Mouse (Mus musculus): Measurements from ENCODE around the gene Clk3. TPM values are rescaled to one million over a fixed set of nuclear protein-coding genes. Genes with fewer than 3 reads are reported as not detected.

The Clk3 gene
- total and polyA plus RNA-seq, 2 experiments from 2014 or later, result 27.5 to 31.9 TPM

DNA sequence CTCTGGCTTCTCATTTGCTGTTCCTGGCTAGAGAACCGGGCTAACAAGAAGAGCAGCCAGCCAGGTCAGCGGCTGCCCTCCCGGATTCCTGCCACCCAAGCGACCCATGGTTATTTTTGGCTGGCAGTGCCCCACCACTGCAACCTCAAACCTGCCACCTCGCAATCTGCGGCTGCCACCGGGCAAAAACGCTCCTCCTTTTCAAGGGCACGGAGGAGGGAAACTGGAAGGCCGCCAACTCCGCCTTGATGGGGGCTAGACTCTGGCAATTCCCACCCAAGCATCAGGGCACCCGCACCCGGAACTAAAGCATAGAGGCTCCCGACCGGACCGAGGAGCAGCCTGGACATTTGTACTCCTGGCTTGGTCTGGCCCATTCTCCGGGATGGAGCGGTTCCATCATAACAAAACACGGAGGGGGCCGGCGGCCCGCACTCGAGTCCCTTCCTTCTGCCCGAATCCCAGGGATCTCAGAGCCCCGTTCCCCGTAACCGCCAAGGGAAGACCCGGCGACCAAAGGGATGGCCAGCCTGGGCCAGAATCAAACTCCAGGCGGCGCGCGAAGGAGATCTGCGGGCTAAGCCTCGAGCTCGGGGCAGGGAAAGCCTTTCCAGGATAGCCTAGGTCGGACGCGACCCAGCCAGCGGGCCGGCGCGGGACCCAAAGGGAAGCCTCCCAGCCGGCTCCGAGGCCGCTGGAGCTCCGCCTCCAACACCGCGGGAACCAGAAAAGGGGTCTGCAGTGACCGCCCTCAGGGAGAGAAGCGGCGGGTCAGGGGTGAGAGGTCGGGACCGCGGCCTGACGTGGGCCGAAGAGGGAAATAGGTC, 1.3 kb downstream of the Clk3 start:
- TF ChIP-seq CTCF (IDR thresholded peaks at IDR 0.05; ENCODE audit: low read depth) (no peak; the same call in 1 of the 2 replicates), EP300 (IDR thresholded peaks at IDR 0.05; ENCODE audit: low read depth) (no peak)
- WGBS, result under 1% methylated on average over 55 of the region's 57 CpGs
- peaks cover 24% of the 10 kb centered on the region for H3K36me3 ChIP-seq (replicated peaks; ENCODE audit: control insufficient read depth, insufficient read depth, low read length)
- peaks cover 43% of the 10 kb centered on the region for H3K4me1 ChIP-seq (ENCODE audit: control insufficient read depth, insufficient read depth)
- H3K9ac ChIP-seq (replicated peaks; ENCODE audit: low read depth, low read length), result peak overlapping the region; percentile 93
- no peaks in the 10 kb centered on the region for H3K27me3 ChIP-seq (ENCODE audit: control insufficient read depth, insufficient read depth, low read length)
- H3K27ac ChIP-seq (ENCODE audit: low read depth), result peak overlapping the region; percentile 98
- H3K9me3 ChIP-seq (replicated peaks; ENCODE audit: control insufficient read depth, low read length), result no peaks in the 10 kb centered on the region
- ATAC-seq (ENCODE audit: insufficient read depth, low read depth) (peak; percentile 42), DNase-seq (ENCODE audit: low spot score) (peak; percentile 58)
- peak overlapping the region; percentile 84 for H3K4me3 ChIP-seq (ENCODE audit: low read depth, low read length)
- H3K4me2 ChIP-seq (ENCODE audit: low read depth, low read length), result peak overlapping the region; percentile 83

DNA sequence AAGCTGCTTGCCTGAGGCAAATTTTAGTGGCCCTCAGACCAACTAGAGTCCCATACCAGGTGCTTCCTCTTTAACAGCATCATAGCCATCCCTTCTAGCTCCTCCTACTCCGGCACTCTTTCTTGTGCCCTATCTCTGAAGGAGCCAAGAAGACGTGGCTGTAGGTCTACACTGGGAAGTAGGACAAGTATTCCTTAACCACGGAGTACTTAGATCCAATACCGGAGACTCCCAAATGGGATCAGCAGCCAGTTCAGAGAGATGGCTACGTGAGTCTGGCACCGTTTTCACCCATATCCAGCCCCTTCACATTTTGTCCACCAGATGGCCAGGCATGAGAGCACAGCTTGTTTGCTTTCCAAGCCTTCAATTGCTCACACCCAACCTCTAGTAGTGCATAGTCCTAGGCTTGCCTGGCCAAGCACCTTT, 3.1 kb downstream of the Clk3 start:
- Histone ChIP-seq H3K4me2 (ENCODE audit: low read depth, low read length) (peak overlapping the region; percentile 83), H3K4me3 (ENCODE audit: low read depth, low read length) (peak overlapping the region; percentile 84), H3K9ac (replicated peaks; ENCODE audit: low read depth, low read length) (peak overlapping the region; percentile 93; the same call in 1 of the 2 replicates), H3K9me3 (replicated peaks; ENCODE audit: control insufficient read depth, low read length) (no peaks in the 10 kb centered on the region), H3K27ac (ENCODE audit: low read depth) (peak overlapping the region; percentile 60; the same call in 1 of the 2 replicates), H3K4me1 (ENCODE audit: control insufficient read depth, insufficient read depth) (peaks cover 37% of the 10 kb centered on the region), H3K36me3 (replicated peaks; ENCODE audit: control insufficient read depth, insufficient read depth, low read length) (peaks cover 42% of the 10 kb centered on the region), H3K27me3 (ENCODE audit: control insufficient read depth, insufficient read depth, low read length) (no peaks in the 10 kb centered on the region)
- ATAC-seq (ENCODE audit: insufficient read depth, low read depth) (0 out of 2 replicates have a peak, but pooled peaks have one; percentile 15), DNase-seq (ENCODE audit: low spot score) (peak; percentile 69)
- TF ChIP-seq EP300 (IDR thresholded peaks at IDR 0.05; ENCODE audit: low read depth), result no peak
- peak; percentile 78 for TF ChIP-seq CTCF (IDR thresholded peaks at IDR 0.05; ENCODE audit: low read depth)
- 22% methylated on average over 6 of the region's 6 CpGs for WGBS

DNA sequence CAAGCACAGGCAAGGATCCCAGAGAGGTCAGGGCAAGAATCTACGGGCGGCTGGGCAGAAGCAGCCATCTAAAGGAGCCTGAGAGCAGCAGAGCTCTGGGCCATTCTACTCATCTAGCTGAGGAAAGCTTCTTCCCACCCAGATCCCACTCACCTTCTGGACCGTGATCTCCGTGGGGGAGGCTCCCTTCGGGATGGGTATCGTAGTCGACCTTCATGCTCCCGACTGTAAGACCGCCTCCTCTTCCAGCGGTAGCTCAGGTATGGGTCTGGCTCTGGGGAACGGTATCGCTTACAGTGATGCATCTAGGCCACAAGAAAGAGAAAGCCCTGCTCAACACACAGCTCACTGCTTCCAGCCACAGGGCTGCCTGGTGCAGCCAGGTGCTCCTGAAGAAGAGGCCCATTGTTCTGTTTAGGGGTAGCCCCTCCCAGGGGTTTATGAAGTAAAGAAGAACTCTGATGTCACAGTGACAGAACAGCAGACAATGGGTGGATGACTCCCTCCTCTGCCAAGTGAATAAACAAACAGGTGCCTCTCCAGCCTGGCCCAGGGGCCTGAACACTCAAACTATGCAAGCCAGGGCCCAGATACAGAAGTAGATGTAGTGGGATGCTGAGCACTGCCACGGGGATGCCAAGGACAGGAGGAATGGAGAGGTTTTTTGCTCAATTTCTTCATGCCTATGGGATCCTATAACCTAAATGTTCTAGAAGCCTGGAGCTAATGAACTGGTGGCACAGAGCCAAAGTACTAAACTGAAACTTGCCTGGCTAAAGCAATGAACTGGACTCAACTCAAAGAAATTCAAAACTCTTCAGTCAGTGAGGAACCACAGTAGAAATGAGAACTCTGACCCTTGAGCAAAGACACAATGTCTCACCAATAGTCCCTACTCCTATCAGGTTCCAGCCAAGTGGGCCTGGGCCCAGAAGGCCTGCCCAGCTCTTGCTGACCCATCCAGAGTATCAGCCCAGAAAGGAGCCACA, 3.8 kb downstream of the Clk3 start:
- no peak for TF ChIP-seq EP300 (IDR thresholded peaks at IDR 0.05; ENCODE audit: low read depth)
- no peak for TF ChIP-seq CTCF (IDR thresholded peaks at IDR 0.05; ENCODE audit: low read depth)
- 87% methylated on average over 13 of the region's 13 CpGs for WGBS
- Histone ChIP-seq H3K36me3 (replicated peaks; ENCODE audit: control insufficient read depth, insufficient read depth, low read length) (peaks cover 49% of the 10 kb centered on the region), H3K4me3 (ENCODE audit: low read depth, low read length) (peak overlapping the region; percentile 84; the same call in 1 of the 2 replicates), H3K4me2 (ENCODE audit: low read depth, low read length) (peak overlapping the region; percentile 83), H3K27me3 (ENCODE audit: control insufficient read depth, insufficient read depth, low read length) (no peaks in the 10 kb centered on the region), H3K9me3 (replicated peaks; ENCODE audit: control insufficient read depth, low read length) (no peaks in the 10 kb centered on the region), H3K27ac (ENCODE audit: low read depth) (peak overlapping the region; percentile 60; the same call in 1 of the 2 replicates), H3K4me1 (ENCODE audit: control insufficient read depth, insufficient read depth) (peaks cover 30% of the 10 kb centered on the region), H3K9ac (replicated peaks; ENCODE audit: low read depth, low read length) (no peak overlapping the region; the same call in 1 of the 2 replicates)
- ATAC-seq (ENCODE audit: insufficient read depth, low read depth) (no peak), DNase-seq (ENCODE audit: low spot score) (no peak)

DNA sequence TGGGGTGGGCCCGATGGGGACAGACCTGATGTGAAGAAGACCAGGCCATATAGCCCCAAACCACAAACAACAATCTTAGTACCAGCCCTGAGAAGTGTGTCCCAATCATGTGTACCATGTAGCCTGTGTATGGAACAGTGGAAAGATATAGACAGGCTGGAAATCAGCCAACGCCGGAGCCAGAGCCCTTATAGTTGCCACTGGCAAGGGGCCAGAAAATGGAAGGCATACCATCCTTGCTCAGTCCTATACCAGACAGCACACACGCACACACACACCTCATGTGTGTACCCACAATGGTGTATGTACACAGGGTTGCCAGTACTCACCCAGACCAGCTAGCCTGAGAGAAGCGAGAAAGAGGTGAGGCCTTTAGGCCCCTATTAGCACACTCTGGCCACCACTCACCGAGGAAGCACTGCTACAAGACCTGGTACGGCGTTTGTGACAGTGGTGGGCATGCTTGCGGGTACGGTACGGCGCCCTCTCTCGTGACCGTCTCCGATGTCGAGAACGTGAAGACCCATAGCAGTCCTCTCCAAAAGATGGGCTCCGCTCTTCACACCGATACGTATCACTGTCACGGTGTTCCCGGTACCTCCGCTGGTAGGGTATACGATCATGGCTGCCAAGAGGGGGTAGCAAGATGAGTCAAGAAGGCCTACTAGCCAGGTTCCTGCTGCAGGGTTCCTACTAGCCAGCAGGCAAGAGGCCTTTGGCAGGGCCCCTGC, 5.1 kb downstream of the Clk3 start:
- 91% methylated on average over 24 of the region's 24 CpGs for WGBS
- Histone ChIP-seq H3K4me3 (ENCODE audit: low read depth, low read length) (no peak overlapping the region), H3K9ac (replicated peaks; ENCODE audit: low read depth, low read length) (no peak overlapping the region), H3K27ac (ENCODE audit: low read depth) (no peak overlapping the region), H3K4me1 (ENCODE audit: control insufficient read depth, insufficient read depth) (peaks cover 26% of the 10 kb centered on the region), H3K9me3 (replicated peaks; ENCODE audit: control insufficient read depth, low read length) (no peaks in the 10 kb centered on the region), H3K4me2 (ENCODE audit: low read depth, low read length) (no peak overlapping the region), H3K27me3 (ENCODE audit: control insufficient read depth, insufficient read depth, low read length) (no peaks in the 10 kb centered on the region), H3K36me3 (replicated peaks; ENCODE audit: control insufficient read depth, insufficient read depth, low read length) (peaks cover 61% of the 10 kb centered on the region)
- ATAC-seq (ENCODE audit: insufficient read depth, low read depth), result no peak
- TF ChIP-seq EP300 (IDR thresholded peaks at IDR 0.05; ENCODE audit: low read depth), result no peak
- no peak for TF ChIP-seq CTCF (IDR thresholded peaks at IDR 0.05; ENCODE audit: low read depth)
- DNase-seq (ENCODE audit: low spot score), result no peak

Measured in heart, postnatal 0 days (tissue).